Mouse (Mus musculus) intestine, postnatal 0 days (tissue): ENCODE results near the gene Cyp2u1. TPM values are rescaled to one million over a fixed set of nuclear protein-coding genes. Genes with fewer than 3 reads are reported as not detected.

Source experiments
- ATAC-seq: fragments of 200-750 bp; cut with Nextera tagmentation; 2 replicates; pipeline ENCODE4 v1.8.0; 2017; ENCODE audit warnings: mild to moderate bottlenecking, moderate TSS enrichment, moderate library complexity
- H3K27ac ChIP-seq: fragments of 300-500 bp; sonication (generic); 2 replicates; pipeline ENCODE4 v1.5.1; 2014; ENCODE audit warnings: mild to moderate bottlenecking, low read depth, low read length, moderate library complexity
- H3K27me3 ChIP-seq: fragments of 300-500 bp; sonication (generic); replicated peaks from 2 replicates; pipeline ENCODE4 v1.6.1; 2014; ENCODE audit warnings: low read length, mixed read lengths; ENCODE audit not compliant: control insufficient read depth, insufficient read depth
- H3K36me3 ChIP-seq: fragments of 300-500 bp; sonication (generic); 2 replicates; pipeline ENCODE4 v1.6.1; 2014; ENCODE audit warnings: mild to moderate bottlenecking, moderate library complexity; ENCODE audit not compliant: control insufficient read depth, insufficient read depth
- H3K4me1 ChIP-seq: fragments of 300-500 bp; sonication (generic); replicated peaks from 2 replicates; pipeline ENCODE4 v1.6.1; 2014; ENCODE audit warnings: antibody characterized with exemption, low read length, mixed read lengths; ENCODE audit not compliant: control insufficient read depth, insufficient read depth
- H3K4me2 ChIP-seq: fragments of 300-500 bp; sonication (generic); replicated peaks from 2 replicates; pipeline ENCODE4 v1.6.1; 2014; ENCODE audit warnings: low read depth, mild to moderate bottlenecking, moderate library complexity
- H3K4me3 ChIP-seq: fragments of 300-500 bp; sonication (generic); 2 replicates; pipeline ENCODE4 v1.5.1; 2014; ENCODE audit warnings: low read depth, low read length
- H3K9ac ChIP-seq: fragments of 300-500 bp; sonication (generic); 2 replicates; pipeline ENCODE4 v1.6.1; 2014; ENCODE audit warnings: mild to moderate bottlenecking, low read depth, low read length
- H3K9me3 ChIP-seq: fragments of 300-500 bp; sonication (generic); 2 replicates; pipeline ENCODE4 v1.6.1; 2016; ENCODE audit warnings: mixed run types; ENCODE audit not compliant: control insufficient read depth
- CTCF ChIP-seq: sonication (generic); IDR thresholded peaks from 2 replicates; pipeline ENCODE4 v1.5.1; 2016; ENCODE audit warnings: low read depth, mild to moderate bottlenecking, control low read depth, antibody characterized with exemption, moderate library complexity
- WGBS: fragments of 180-500 bp; shearing (Covaris S2); extraction: QIAGEN DNeasy Blood & Tissue Kit; methylation state at CpG from one replicate; pipeline ENCODE4 v1.1.7; 2014; 5-methylcytosine and 5-hydroxymethylcytosine counted together
- polyA plus RNA-seq: library from polyadenylated mRNA; unstranded; fragments of >200 nt; fragmentation: Nextera tagmentation; extraction: Ambion mirVana; gene quantifications from 2 replicates; pipeline ENCODE4 v1.2.1, GENCODE M21; 2015

Gene Cyp2u1
- polyA plus RNA-seq, 1 experiment from 2014 or later: 17.1 TPM

GRCm38 (mm10) chr3:131266366-131267050 is 36.5 kb downstream of the Cyp2u1 start:
- no peak overlapping the region for H3K9ac ChIP-seq
- H3K27ac ChIP-seq: no peak overlapping the region
- no peaks in the 10 kb centered on the region for H3K9me3 ChIP-seq
- H3K4me1 ChIP-seq: no peaks in the 10 kb centered on the region
- no peak for TF ChIP-seq CTCF
- no peak for ATAC-seq
- no peaks in the 10 kb centered on the region for H3K27me3 ChIP-seq
- WGBS: 54% methylated on average over 3 of the region's 3 CpGs
- no peak overlapping the region for H3K4me2 ChIP-seq
- H3K4me3 ChIP-seq: no peak overlapping the region
- H3K36me3 ChIP-seq: peaks cover 18% of the 10 kb centered on the region; the same call in 1 of the 2 replicates

- 66% methylated on average over 8 of the region's 8 CpGs for WGBS
- Histone ChIP-seq H3K4me2 (no peak overlapping the region), H3K9ac (no peak overlapping the region), H3K36me3 (peaks cover 24% of the 10 kb centered on the region; the same call in 1 of the 2 replicates), H3K4me3 (no peak overlapping the region), H3K27me3 (no peaks in the 10 kb centered on the region), H3K9me3 (no peaks in the 10 kb centered on the region), H3K27ac (peak overlapping the region; percentile 84), H3K4me1 (no peaks in the 10 kb centered on the region)
- no peak for ATAC-seq
- no peak for TF ChIP-seq CTCF
Measured at GRCm38 (mm10) chr3:131265516-131265915, 37.5 kb downstream of the Cyp2u1 start.

GRCm38 (mm10) chr3:131263766-131264486 is 39.1 kb downstream of the Cyp2u1 start:
- peak overlapping the region; percentile 21; the same call in 1 of the 2 replicates for H3K4me2 ChIP-seq
- H3K27ac ChIP-seq: peak overlapping the region; percentile 84
- TF ChIP-seq CTCF: no peak
- peaks cover 24% of the 10 kb centered on the region; the same call in 1 of the 2 replicates for H3K36me3 ChIP-seq
- H3K9me3 ChIP-seq: no peaks in the 10 kb centered on the region
- WGBS: 37% methylated on average over 15 of the region's 15 CpGs
- H3K4me3 ChIP-seq: no peak overlapping the region
- no peaks in the 10 kb centered on the region for H3K4me1 ChIP-seq
- no peak overlapping the region for H3K9ac ChIP-seq
- peak; percentile 89 for ATAC-seq
- no peaks in the 10 kb centered on the region for H3K27me3 ChIP-seq

GRCm38 (mm10) chr3:131260418-131260817 is 42.6 kb downstream of the Cyp2u1 start:
- Histone ChIP-seq H3K9ac (no peak overlapping the region), H3K27me3 (no peaks in the 10 kb centered on the region), H3K27ac (peak overlapping the region; percentile 50; the same call in 1 of the 2 replicates), H3K36me3 (peaks cover 21% of the 10 kb centered on the region; the same call in 1 of the 2 replicates), H3K4me3 (no peak overlapping the region), H3K4me1 (no peaks in the 10 kb centered on the region), H3K9me3 (no peaks in the 10 kb centered on the region), H3K4me2 (no peak overlapping the region)
- ATAC-seq: no peak
- no peak for TF ChIP-seq CTCF
- WGBS: 78% methylated on average over 6 of the region's 6 CpGs

- Histone ChIP-seq H3K9ac (no peak overlapping the region), H3K4me2 (no peak overlapping the region), H3K27me3 (no peaks in the 10 kb centered on the region), H3K4me1 (no peaks in the 10 kb centered on the region), H3K36me3 (peaks cover 22% of the 10 kb centered on the region; the same call in 1 of the 2 replicates), H3K9me3 (no peaks in the 10 kb centered on the region), H3K27ac (no peak overlapping the region), H3K4me3 (no peak overlapping the region)
- ATAC-seq: no peak
- no peak for TF ChIP-seq CTCF
- 83% methylated on average over 9 of the region's 9 CpGs for WGBS
Measured at GRCm38 (mm10) chr3:131259392-131259965, 43.5 kb downstream of the Cyp2u1 start.

GRCm38 (mm10) chr3:131258921-131259320 is 44.1 kb downstream of the Cyp2u1 start:
- H3K27me3 ChIP-seq: no peaks in the 10 kb centered on the region
- no peak overlapping the region for H3K9ac ChIP-seq
- peaks cover 27% of the 10 kb centered on the region; the same call in 1 of the 2 replicates for H3K36me3 ChIP-seq
- no peak overlapping the region for H3K4me2 ChIP-seq
- H3K4me3 ChIP-seq: no peak overlapping the region
- no peaks in the 10 kb centered on the region for H3K4me1 ChIP-seq
- TF ChIP-seq CTCF: no peak
- no peak for ATAC-seq
- 85% methylated on average over 3 of the region's 3 CpGs for WGBS
- H3K9me3 ChIP-seq: no peaks in the 10 kb centered on the region
- no peak overlapping the region for H3K27ac ChIP-seq
